Mouse (Mus musculus): ENCODE measurements around the gene Nudcd3.

Nudcd3 gene

GRCm38 (mm10) chr11:6200087-6200569 lies at the start of gene Nudcd3:
Gene Nudcd3 (minus strand): TSS chr11:6200415.
- DNase-seq (ENCODE audit: low spot score) = peak; percentile 92

GRCm38 (mm10) chr11:6244707-6245106 lies 44.5 kb upstream of the Nudcd3 start:
- no peak for DNase-seq (ENCODE audit: low spot score)

GRCm38 (mm10) chr11:6233025-6233424 lies 32.8 kb upstream of the Nudcd3 start:
- DNase-seq (ENCODE audit: low spot score) = no peak

- no peak for DNase-seq (ENCODE audit: low spot score)
Measured at GRCm38 (mm10) chr11:6230012-6230411, 29.8 kb upstream of the Nudcd3 start, which contains the start of gene Npc1l1. Gene Npc1l1 (minus strand): TSS chr11:6230143.

- peak; percentile 21 for DNase-seq (ENCODE audit: low spot score)
Measured at GRCm38 (mm10) chr11:6224541-6225229, 24.5 kb upstream of the Nudcd3 start.

GRCm38 (mm10) chr11:6222187-6222586 lies 22.0 kb upstream of the Nudcd3 start:
- no peak for DNase-seq (ENCODE audit: low spot score)

- no peak for DNase-seq (ENCODE audit: low spot score)
Measured at GRCm38 (mm10) chr11:6219967-6220366, 19.8 kb upstream of the Nudcd3 start.

- no peak for DNase-seq (ENCODE audit: low spot score)
Measured at GRCm38 (mm10) chr11:6218189-6218896, 18.1 kb upstream of the Nudcd3 start.

- DNase-seq (ENCODE audit: low spot score) = no peak
Measured at GRCm38 (mm10) chr11:6216834-6217233, 16.6 kb upstream of the Nudcd3 start.

- no peak for DNase-seq (ENCODE audit: low spot score)
Measured at GRCm38 (mm10) chr11:6208158-6208557, 7.9 kb upstream of the Nudcd3 start.

- no peak for DNase-seq (ENCODE audit: low spot score)
Measured at GRCm38 (mm10) chr11:6207090-6207489, 6.9 kb upstream of the Nudcd3 start.

- DNase-seq (ENCODE audit: low spot score) = no peak
Measured at GRCm38 (mm10) chr11:6200570-6200969, 355 bp upstream of the Nudcd3 start.

- DNase-seq (ENCODE audit: low spot score) = no peak
Measured at GRCm38 (mm10) chr11:6199410-6200086, 667 bp downstream of the Nudcd3 start, which contains the start of gene A730071L15Rik. Gene A730071L15Rik (plus strand): TSS chr11:6200029.

- DNase-seq (ENCODE audit: low spot score) = no peak
Measured at GRCm38 (mm10) chr11:6198449-6198848, 1.8 kb downstream of the Nudcd3 start.

GRCm38 (mm10) chr11:6196780-6197179 lies 3.4 kb downstream of the Nudcd3 start:
- no peak for DNase-seq (ENCODE audit: low spot score)

- peak; percentile 96 for DNase-seq (ENCODE audit: low spot score)
Measured at GRCm38 (mm10) chr11:6187878-6188277, 12.3 kb downstream of the Nudcd3 start.

GRCm38 (mm10) chr11:6187399-6187798 lies 12.8 kb downstream of the Nudcd3 start:
- no peak for DNase-seq (ENCODE audit: low spot score)

GRCm38 (mm10) chr11:6184202-6184935 lies 15.8 kb downstream of the Nudcd3 start:
- DNase-seq (ENCODE audit: low spot score) = no peak

- DNase-seq (ENCODE audit: low spot score) = no peak
Measured at GRCm38 (mm10) chr11:6183246-6183645, 17.0 kb downstream of the Nudcd3 start.

- no peak for DNase-seq (ENCODE audit: low spot score)
Measured at GRCm38 (mm10) chr11:6180811-6181399, 19.3 kb downstream of the Nudcd3 start.

GRCm38 (mm10) chr11:6179194-6179593 lies 21.0 kb downstream of the Nudcd3 start:
- peak; percentile 41 for DNase-seq (ENCODE audit: low spot score)

All from layer of hippocampus, adult 11-12 months (tissue).